Mouse (Mus musculus) hindbrain, embryonic 14.5 days (tissue): ENCODE results near the gene Pde6d. TPM values are rescaled to one million over a fixed set of nuclear protein-coding genes. Genes with fewer than 3 reads are reported as not detected.

Experiments
- ATAC-seq: fragments of 200-750 bp; cut with Nextera tagmentation; 2 replicates; pipeline ENCODE4 v1.8.0; 2017; ENCODE audit warnings: moderate number of reproducible peaks, mild to moderate bottlenecking, moderate TSS enrichment, moderate library complexity; ENCODE audit not compliant: low FRiP score
- DNase-seq: peaks from one replicate; pipeline ENCODE4 v3.0.0-alpha.2; 2015; ENCODE audit warnings: low spot score
- H3K27ac ChIP-seq: fragments of 300-500 bp; sonication (generic); 2 replicates; pipeline ENCODE4 v1.5.1; 2014; ENCODE audit warnings: mild to moderate bottlenecking, moderate library complexity
- H3K27me3 ChIP-seq: fragments of 300-500 bp; sonication (generic); 2 replicates; pipeline ENCODE4 v1.6.1; 2014; ENCODE audit warnings: mild to moderate bottlenecking, low read length, mixed read lengths; ENCODE audit not compliant: control insufficient read depth, insufficient read depth
- H3K36me3 ChIP-seq: fragments of 300-500 bp; sonication (generic); replicated peaks from 2 replicates; pipeline ENCODE4 v1.6.1; 2014; ENCODE audit not compliant: control insufficient read depth, insufficient read depth
- H3K4me1 ChIP-seq: fragments of 300-500 bp; sonication (generic); replicated peaks from 2 replicates; pipeline ENCODE4 v1.6.1; 2014; ENCODE audit warnings: antibody characterized with exemption, low read length, mixed read lengths; ENCODE audit not compliant: control insufficient read depth, insufficient read depth
- H3K4me2 ChIP-seq: fragments of 300-500 bp; sonication (generic); replicated peaks from 2 replicates; pipeline ENCODE4 v1.6.1; 2014; ENCODE audit warnings: mild to moderate bottlenecking, moderate library complexity
- H3K4me3 ChIP-seq: fragments of 300-500 bp; sonication (generic); replicated peaks from 2 replicates; pipeline ENCODE4 v1.5.1; 2014; ENCODE audit warnings: mild to moderate bottlenecking, low read length
- H3K9ac ChIP-seq: fragments of 300-500 bp; sonication (generic); 2 replicates; pipeline ENCODE4 v1.6.1; 2014
- H3K9me3 ChIP-seq: fragments of 300-500 bp; sonication (generic); 2 replicates; pipeline ENCODE4 v1.6.1; 2016; ENCODE audit warnings: low read length; ENCODE audit not compliant: control insufficient read depth
- WGBS: fragments of 180-500 bp; shearing (Covaris S2); extraction: QIAGEN DNeasy Blood & Tissue Kit; methylation state at CpG from one replicate; pipeline ENCODE4 v1.1.7; 2014; 5-methylcytosine and 5-hydroxymethylcytosine counted together
- polyA plus RNA-seq: library from polyadenylated mRNA; unstranded; fragments of >200 nt; fragmentation: Nextera tagmentation; extraction: Ambion mirVana; gene quantifications from 2 replicates; pipeline ENCODE4 v1.2.1, GENCODE M21; 2014

Pde6d gene
- polyA plus RNA-seq = 96.6 and 112 TPM in 2 replicates

GRCm38 (mm10) chr1:86582451-86583096 is at the start of gene Pde6d, which contains the start of gene Cops7b:
Pde6d (minus strand) TSS chr1:86582629.
Cops7b (plus strand) TSS chr1:86582904.
- Histone ChIP-seq H3K9me3 (no peaks in the 10 kb centered on the region), H3K4me3 (peak within 1 kb of the TSS; percentile 77), H3K4me2 (peak within 1 kb of the TSS; percentile 68), H3K27me3 (no peaks in the 10 kb centered on the region), H3K27ac (peak within 1 kb of the TSS; percentile 73), H3K36me3 (no peaks in the 10 kb centered on the region), H3K9ac (peak within 1 kb of the TSS; percentile 83), H3K4me1 (peaks cover 13% of the 10 kb centered on the region)
- under 1% methylated on average over 26 of the region's 26 CpGs for WGBS
- DNase-seq (peak; percentile 97), ATAC-seq (peak; percentile 97)

GRCm38 (mm10) chr1:86630527-86630926 is 48.1 kb upstream of the Pde6d start:
- H3K4me1 ChIP-seq = 0 out of 2 replicates have a peak, but pooled peaks cover 4% of the 10 kb centered on the region
- DNase-seq = no peak
- 86% methylated on average over 4 of the region's 4 CpGs for WGBS
- H3K9ac ChIP-seq = no peak overlapping the region
- H3K9me3 ChIP-seq = no peaks in the 10 kb centered on the region
- H3K4me3 ChIP-seq = no peak overlapping the region
- H3K27me3 ChIP-seq = no peaks in the 10 kb centered on the region
- H3K27ac ChIP-seq = no peak overlapping the region
- no peak for ATAC-seq
- no peaks in the 10 kb centered on the region for H3K36me3 ChIP-seq
- no peak overlapping the region for H3K4me2 ChIP-seq

- H3K27me3 ChIP-seq = no peaks in the 10 kb centered on the region
- H3K36me3 ChIP-seq = no peaks in the 10 kb centered on the region
- H3K4me2 ChIP-seq = no peak overlapping the region
- H3K27ac ChIP-seq = no peak overlapping the region
- H3K4me1 ChIP-seq = 0 out of 2 replicates have a peak, but pooled peaks cover 4% of the 10 kb centered on the region
- DNase-seq = no peak
- no peak overlapping the region for H3K4me3 ChIP-seq
- 52% methylated on average over 4 of the region's 4 CpGs for WGBS
- no peak overlapping the region for H3K9ac ChIP-seq
- no peak for ATAC-seq
- no peaks in the 10 kb centered on the region for H3K9me3 ChIP-seq
These were observed 47.5 kb upstream of the Pde6d start for GRCm38 (mm10) chr1:86629936-86630335.

GRCm38 (mm10) chr1:86628270-86628669 is 45.8 kb upstream of the Pde6d start:
- Histone ChIP-seq H3K27me3 (no peaks in the 10 kb centered on the region), H3K36me3 (no peaks in the 10 kb centered on the region), H3K27ac (no peak overlapping the region), H3K4me3 (no peak overlapping the region), H3K4me1 (no peaks in the 10 kb centered on the region), H3K4me2 (no peak overlapping the region), H3K9me3 (no peaks in the 10 kb centered on the region), H3K9ac (no peak overlapping the region)
- ATAC-seq (no peak), DNase-seq (no peak)
- WGBS = 87% methylated on average over 3 of the region's 3 CpGs

GRCm38 (mm10) chr1:86623001-86624000 is 40.9 kb upstream of the Pde6d start:
- H3K9me3 ChIP-seq = no peaks in the 10 kb centered on the region
- H3K9ac ChIP-seq = no peak overlapping the region
- H3K27me3 ChIP-seq = no peaks in the 10 kb centered on the region
- H3K4me3 ChIP-seq = no peak overlapping the region
- H3K4me2 ChIP-seq = no peak overlapping the region
- H3K27ac ChIP-seq = no peak overlapping the region
- H3K4me1 ChIP-seq = no peaks in the 10 kb centered on the region
- no peaks in the 10 kb centered on the region for H3K36me3 ChIP-seq
- DNase-seq (no peak), ATAC-seq (no peak)
- WGBS = 63% methylated on average over 16 of the region's 16 CpGs

GRCm38 (mm10) chr1:86622296-86622695 is 39.9 kb upstream of the Pde6d start:
- DNase-seq (no peak), ATAC-seq (no peak)
- Histone ChIP-seq H3K27me3 (no peaks in the 10 kb centered on the region), H3K4me1 (no peaks in the 10 kb centered on the region), H3K9ac (no peak overlapping the region), H3K36me3 (no peaks in the 10 kb centered on the region), H3K4me3 (no peak overlapping the region), H3K27ac (no peak overlapping the region), H3K9me3 (no peaks in the 10 kb centered on the region), H3K4me2 (no peak overlapping the region)
- WGBS = 47% methylated on average over 2 of the region's 2 CpGs

GRCm38 (mm10) chr1:86618454-86619125 is 36.2 kb upstream of the Pde6d start:
- H3K27me3 ChIP-seq = no peaks in the 10 kb centered on the region
- WGBS = 61% methylated on average over 10 of the region's 10 CpGs
- peak; percentile 63; the same call in 1 of the 2 replicates for ATAC-seq
- no peaks in the 10 kb centered on the region for H3K9me3 ChIP-seq
- no peak overlapping the region for H3K4me2 ChIP-seq
- H3K4me1 ChIP-seq = no peaks in the 10 kb centered on the region
- H3K9ac ChIP-seq = no peak overlapping the region
- H3K36me3 ChIP-seq = no peaks in the 10 kb centered on the region
- peak; percentile 94 for DNase-seq
- H3K4me3 ChIP-seq = no peak overlapping the region
- H3K27ac ChIP-seq = no peak overlapping the region

GRCm38 (mm10) chr1:86614269-86614668 is 31.8 kb upstream of the Pde6d start:
- Histone ChIP-seq H3K27me3 (no peaks in the 10 kb centered on the region), H3K4me1 (no peaks in the 10 kb centered on the region), H3K36me3 (peaks cover 18% of the 10 kb centered on the region), H3K4me3 (no peak overlapping the region), H3K4me2 (no peak overlapping the region), H3K9me3 (no peaks in the 10 kb centered on the region), H3K9ac (no peak overlapping the region), H3K27ac (no peak overlapping the region)
- ATAC-seq = no peak
- peak; percentile 73 for DNase-seq

- H3K4me2 ChIP-seq = no peak overlapping the region
- 69% methylated on average over 1 of the region's 1 CpGs for WGBS
- H3K4me1 ChIP-seq = no peaks in the 10 kb centered on the region
- H3K27ac ChIP-seq = no peak overlapping the region
- no peak for DNase-seq
- no peak overlapping the region for H3K4me3 ChIP-seq
- H3K36me3 ChIP-seq = peaks cover 37% of the 10 kb centered on the region
- ATAC-seq = no peak
- no peaks in the 10 kb centered on the region for H3K27me3 ChIP-seq
- no peak overlapping the region for H3K9ac ChIP-seq
- H3K9me3 ChIP-seq = no peaks in the 10 kb centered on the region
These were observed 29.7 kb upstream of the Pde6d start for GRCm38 (mm10) chr1:86612081-86612480.
